Mouse (Mus musculus): ENCODE measurements around the gene Bax. TPM values are rescaled to one million over a fixed set of nuclear protein-coding genes. Genes with fewer than 3 reads are reported as not detected.
"Not testable (repeated sequence)": the region's sequence is repeated elsewhere in the genome, so short reads cannot be mapped to it uniquely, and the experiment has no call there.

Gene Bax
- polyA plus RNA-seq, 1 experiment from 2014 or later: 243 TPM

- Histone ChIP-seq H3K27ac (replicated peaks) (no peak overlapping the region), H3K9me3 (no peaks in the 10 kb centered on the region), H3K4me3 (no peak overlapping the region), H3K4me1 (0 out of 2 replicates have a peak, but pooled peaks cover 6% of the 10 kb centered on the region), H3K27me3 (replicated peaks; ENCODE audit: low read depth, poor library complexity, severe bottlenecking) (no peaks in the 10 kb centered on the region), H3K36me3 (replicated peaks) (peaks cover 11% of the 10 kb centered on the region)
- whole genome bisulfite sequencing: 17% methylated on average over 3 of the region's 3 CpGs
- peak; percentile 55 for DNase-seq (ENCODE audit: low spot score)
Measured at GRCm38 (mm10) chr7:45477003-45477402, 10.3 kb upstream of the Bax start.

- Histone ChIP-seq H3K9me3 (no peaks in the 10 kb centered on the region), H3K36me3 (replicated peaks) (peaks cover 11% of the 10 kb centered on the region), H3K4me1 (0 out of 2 replicates have a peak, but pooled peaks cover 6% of the 10 kb centered on the region), H3K27ac (replicated peaks) (no peak overlapping the region), H3K4me3 (no peak overlapping the region), H3K27me3 (replicated peaks; ENCODE audit: low read depth, poor library complexity, severe bottlenecking) (no peaks in the 10 kb centered on the region)
- 72% methylated on average over 1 of the region's 1 CpGs for WGBS
- DNase-seq (ENCODE audit: low spot score): no peak
Measured at GRCm38 (mm10) chr7:45476453-45476852, 9.8 kb upstream of the Bax start.

GRCm38 (mm10) chr7:45475291-45475969, 8.7 kb upstream of the Bax start:
- Histone ChIP-seq H3K27ac (replicated peaks) (peak overlapping the region; percentile 57; the same call in 1 of the 2 replicates), H3K4me3 (peak overlapping the region; percentile 40; the same call in 1 of the 2 replicates)
- WGBS: 71% methylated on average over 16 of the region's 16 CpGs

GRCm38 (mm10) chr7:45470869-45471268, 4.2 kb upstream of the Bax start:
- Histone ChIP-seq H3K4me3 (no peak overlapping the region), H3K4me1 (peaks cover 18% of the 10 kb centered on the region), H3K27me3 (replicated peaks; ENCODE audit: low read depth, poor library complexity, severe bottlenecking) (no peaks in the 10 kb centered on the region), H3K36me3 (replicated peaks) (0 out of 2 replicates have a peak, but pooled peaks cover 3% of the 10 kb centered on the region), H3K27ac (replicated peaks) (no peak overlapping the region), H3K9me3 (no peaks in the 10 kb centered on the region)
- 14% methylated on average over 3 of the region's 3 CpGs for WGBS
- DNase-seq (ENCODE audit: low spot score): peak; percentile 64

More at GRCm38 (mm10) chr7:45475291-45475969, 8.7 kb upstream of the Bax start:
- Histone ChIP-seq H3K27me3 (replicated peaks; ENCODE audit: low read depth, poor library complexity, severe bottlenecking) (no peaks in the 10 kb centered on the region), H3K36me3 (replicated peaks) (peaks cover 11% of the 10 kb centered on the region), H3K4me1 (0 out of 2 replicates have a peak, but pooled peaks cover 6% of the 10 kb centered on the region), H3K9me3 (no peaks in the 10 kb centered on the region)
- DNase-seq (ENCODE audit: low spot score): no peak

- 31% methylated on average over 7 of the region's 7 CpGs for WGBS
- peaks cover 21% of the 10 kb centered on the region for H3K4me1 ChIP-seq
- H3K36me3 ChIP-seq (replicated peaks): peaks cover 36% of the 10 kb centered on the region
- no peak for DNase-seq (ENCODE audit: low spot score)
- H3K4me3 ChIP-seq: peak overlapping the region; percentile 86
- no peaks in the 10 kb centered on the region for H3K9me3 ChIP-seq
- H3K27me3 ChIP-seq (replicated peaks; ENCODE audit: low read depth, poor library complexity, severe bottlenecking): no peaks in the 10 kb centered on the region
- H3K27ac ChIP-seq (replicated peaks): peak overlapping the region; percentile 91
Measured at GRCm38 (mm10) chr7:45467090-45467670, 482 bp upstream of the Bax start.

GRCm38 (mm10) chr7:45465549-45465948, 1.1 kb downstream of the Bax start:
- peak overlapping the region; percentile 91; the same call in 1 of the 2 replicates for H3K27ac ChIP-seq (replicated peaks)
- H3K4me1 ChIP-seq: peaks cover 35% of the 10 kb centered on the region
- H3K4me3 ChIP-seq: peak overlapping the region; percentile 86
- 84% methylated on average over 9 of the region's 9 CpGs for WGBS
- H3K9me3 ChIP-seq: no peaks in the 10 kb centered on the region
- no peak for DNase-seq (ENCODE audit: low spot score)
- no peaks in the 10 kb centered on the region for H3K27me3 ChIP-seq (replicated peaks; ENCODE audit: low read depth, poor library complexity, severe bottlenecking)
- H3K36me3 ChIP-seq (replicated peaks): peaks cover 52% of the 10 kb centered on the region

GRCm38 (mm10) chr7:45465112-45465511, 1.6 kb downstream of the Bax start:
- H3K27ac ChIP-seq (replicated peaks): no peak overlapping the region
- WGBS: 96% methylated on average over 12 of the region's 12 CpGs
- no peaks in the 10 kb centered on the region for H3K9me3 ChIP-seq
- H3K4me3 ChIP-seq: peak overlapping the region; percentile 86; the same call in 1 of the 2 replicates
- no peaks in the 10 kb centered on the region for H3K27me3 ChIP-seq (replicated peaks; ENCODE audit: low read depth, poor library complexity, severe bottlenecking)
- H3K36me3 ChIP-seq (replicated peaks): peaks cover 54% of the 10 kb centered on the region
- no peak for DNase-seq (ENCODE audit: low spot score)
- peaks cover 40% of the 10 kb centered on the region for H3K4me1 ChIP-seq

- no peaks in the 10 kb centered on the region for H3K27me3 ChIP-seq (replicated peaks; ENCODE audit: low read depth, poor library complexity, severe bottlenecking)
- no peak overlapping the region for H3K27ac ChIP-seq (replicated peaks)
- peaks cover 54% of the 10 kb centered on the region for H3K36me3 ChIP-seq (replicated peaks)
- no peak overlapping the region for H3K4me3 ChIP-seq
- peaks cover 43% of the 10 kb centered on the region for H3K4me1 ChIP-seq
- WGBS: 96% methylated on average over 7 of the region's 7 CpGs
- no peak for DNase-seq (ENCODE audit: low spot score)
- H3K9me3 ChIP-seq: no peaks in the 10 kb centered on the region
Measured at GRCm38 (mm10) chr7:45463987-45464778, 2.5 kb downstream of the Bax start.

GRCm38 (mm10) chr7:45462868-45463267, 3.8 kb downstream of the Bax start:
- not testable (repeated sequence) for H3K9me3 ChIP-seq; H3K27me3 ChIP-seq (replicated peaks; ENCODE audit: low read depth, poor library complexity, severe bottlenecking); H3K4me3 ChIP-seq; H3K27ac ChIP-seq (replicated peaks); DNase-seq (ENCODE audit: low spot score)
- Histone ChIP-seq H3K36me3 (replicated peaks) (peaks cover 64% of the 10 kb centered on the region), H3K4me1 (peaks cover 50% of the 10 kb centered on the region)
- 79% methylated on average over 4 of the region's 4 CpGs for WGBS

GRCm38 (mm10) chr7:45462325-45462724, 4.4 kb downstream of the Bax start:
- Histone ChIP-seq H3K4me1 (peaks cover 53% of the 10 kb centered on the region), H3K36me3 (replicated peaks) (peaks cover 69% of the 10 kb centered on the region)
- WGBS: 86% methylated on average over 4 of the region's 4 CpGs

GRCm38 (mm10) chr7:45461781-45462180, 4.9 kb downstream of the Bax start:
- Histone ChIP-seq H3K27me3 (replicated peaks; ENCODE audit: low read depth, poor library complexity, severe bottlenecking) (no peaks in the 10 kb centered on the region), H3K36me3 (replicated peaks) (peaks cover 75% of the 10 kb centered on the region), H3K4me1 (peaks cover 54% of the 10 kb centered on the region), H3K4me3 (no peak overlapping the region), H3K27ac (replicated peaks) (peak overlapping the region; percentile 96), H3K9me3 (no peaks in the 10 kb centered on the region)
- DNase-seq (ENCODE audit: low spot score): no peak
- WGBS: 92% methylated on average over 4 of the region's 4 CpGs

More at GRCm38 (mm10) chr7:45462325-45462724, 4.4 kb downstream of the Bax start:
- no peak overlapping the region for H3K4me3 ChIP-seq
- no peak for DNase-seq (ENCODE audit: low spot score)
- H3K27ac ChIP-seq (replicated peaks): no peak overlapping the region
- H3K9me3 ChIP-seq: no peaks in the 10 kb centered on the region
- H3K27me3 ChIP-seq (replicated peaks; ENCODE audit: low read depth, poor library complexity, severe bottlenecking): no peaks in the 10 kb centered on the region

GRCm38 (mm10) chr7:45461326-45461725, 5.4 kb downstream of the Bax start:
- H3K36me3 ChIP-seq (replicated peaks): peaks cover 79% of the 10 kb centered on the region
- H3K4me3 ChIP-seq: peak overlapping the region; percentile 88
- H3K4me1 ChIP-seq: peaks cover 57% of the 10 kb centered on the region
- peak; percentile 46 for DNase-seq (ENCODE audit: low spot score)
- 50% methylated on average over 5 of the region's 5 CpGs for WGBS
- H3K9me3 ChIP-seq: no peaks in the 10 kb centered on the region
- H3K27me3 ChIP-seq (replicated peaks; ENCODE audit: low read depth, poor library complexity, severe bottlenecking): no peaks in the 10 kb centered on the region
- H3K27ac ChIP-seq (replicated peaks): peak overlapping the region; percentile 96

All from embryonic facial prominence, embryonic 10.5 days (tissue).